Mouse (Mus musculus): ENCODE measurements around the gene Fcho1. TPM values are rescaled to one million over a fixed set of nuclear protein-coding genes. Genes with fewer than 3 reads are reported as not detected.
A peak's percentile ranks its signal among the peaks of the same experiment; 100 is the strongest.
"Not testable (repeated sequence)": the region's sequence is repeated elsewhere in the genome, so short reads cannot be mapped to it uniquely, and the experiment has no call there.

Gene Fcho1
- polyA plus RNA-seq, 1 experiment: 144 TPM

DNA sequence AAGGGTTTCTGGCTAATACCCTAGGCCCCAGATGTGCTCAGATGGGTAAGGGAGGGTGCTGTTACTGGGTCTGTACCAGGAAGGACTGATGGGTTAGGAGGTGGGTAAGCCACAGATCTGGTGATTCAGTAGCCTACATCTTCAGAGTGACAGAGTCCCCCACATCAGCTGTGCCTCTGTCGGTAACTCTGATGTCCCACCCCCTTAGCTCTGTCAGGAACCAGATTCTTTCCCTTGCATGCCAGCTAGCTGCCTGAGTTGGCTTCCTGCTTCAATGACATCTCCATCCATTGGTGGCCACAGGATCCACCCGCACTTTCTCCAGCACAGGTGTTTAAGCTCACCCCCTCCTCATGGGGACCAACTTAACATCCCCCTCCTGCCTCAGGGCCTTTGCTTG, 13.9 kb downstream of the Fcho1 start:
- 84% methylated on average over 2 of the region's 2 CpGs for WGBS
- H3K27ac ChIP-seq (ENCODE audit: control insufficient read depth, insufficient read depth, low read depth, low read length, poor library complexity): no peak overlapping the region
- no peak for TF ChIP-seq CTCF (IDR thresholded peaks at IDR 0.05; ENCODE audit: control insufficient read depth, insufficient read depth, low read length)
- no peak for TF ChIP-seq POLR2A (IDR thresholded peaks at IDR 0.05; ENCODE audit: borderline replicate concordance, control insufficient read depth, low read depth, low read length)
- no peak overlapping the region for H3K4me3 ChIP-seq (replicated peaks; ENCODE audit: control insufficient read depth, low read depth, low read length)
- H3K4me1 ChIP-seq (ENCODE audit: control insufficient read depth, insufficient read depth, low read length): no peaks in the 10 kb centered on the region

DNA sequence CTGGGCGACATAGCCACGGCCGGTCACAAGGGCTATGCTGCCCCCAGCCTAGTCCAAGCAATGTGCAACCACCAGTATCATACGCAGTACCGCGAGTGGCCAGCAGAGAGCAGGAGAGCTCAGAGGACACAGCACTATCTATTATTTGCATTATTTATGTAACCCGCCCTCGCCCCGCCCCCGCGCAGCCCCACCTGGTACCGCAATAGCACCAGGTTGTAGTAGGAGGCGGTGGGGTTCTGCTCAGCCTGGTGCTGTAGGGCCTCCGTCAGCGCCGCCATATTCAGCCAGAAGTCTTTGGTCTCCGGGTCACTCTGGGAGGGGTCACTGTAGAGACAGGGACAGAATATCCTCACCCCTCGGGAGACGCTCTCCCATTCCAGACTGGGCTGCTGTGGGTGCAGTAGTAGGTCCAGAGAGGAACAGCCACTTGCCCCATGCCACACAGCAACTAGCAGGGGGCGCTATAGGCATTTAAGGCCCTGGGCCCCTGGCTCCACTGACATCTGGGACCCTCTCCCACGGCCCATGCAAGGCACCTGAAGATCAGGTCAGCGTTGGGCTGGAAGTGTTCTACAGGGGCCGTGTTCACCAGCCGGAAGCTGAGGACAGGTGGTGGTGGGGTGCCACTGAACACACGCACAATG, 15.6 kb downstream of the Fcho1 start:
- H3K27ac ChIP-seq (ENCODE audit: control insufficient read depth, insufficient read depth, low read depth, low read length, poor library complexity): no peak overlapping the region
- 62% methylated on average over 25 of the region's 25 CpGs for WGBS

DNA sequence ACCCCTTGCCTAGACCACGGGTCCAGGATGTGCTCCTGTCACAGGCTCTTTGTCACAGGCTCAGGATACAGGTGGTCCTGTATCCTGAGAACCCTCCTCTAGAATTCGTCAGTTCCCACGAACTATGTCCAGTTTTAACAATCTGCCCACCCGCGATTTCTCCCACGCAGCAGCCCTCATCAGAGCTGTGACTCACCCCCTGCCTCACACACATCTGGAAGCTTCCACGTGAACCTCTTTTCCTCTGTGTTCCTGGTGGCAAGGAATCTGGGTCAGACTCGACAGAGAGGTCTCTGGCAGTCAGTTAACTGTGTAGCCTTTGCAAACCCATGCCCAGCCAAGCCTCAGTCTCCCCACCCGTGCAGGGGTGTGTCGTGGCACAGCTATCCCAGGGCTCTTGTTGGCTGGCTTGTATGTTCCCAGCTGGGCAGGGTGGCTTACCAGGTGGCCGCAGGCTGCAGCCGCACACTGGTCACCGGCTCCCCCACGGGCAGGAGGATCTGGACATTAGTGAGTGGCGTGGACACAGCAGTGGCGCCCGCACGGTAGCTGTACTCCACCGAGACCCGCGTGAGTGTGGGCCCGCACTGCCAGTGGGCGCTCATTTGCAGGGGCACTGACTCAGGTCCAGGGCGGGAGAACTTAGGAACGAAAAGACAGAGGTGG, 16.2 kb downstream of the Fcho1 start:
- Histone ChIP-seq H3K27ac (ENCODE audit: control insufficient read depth, insufficient read depth, low read depth, low read length, poor library complexity) (no peak overlapping the region), H3K4me1 (ENCODE audit: control insufficient read depth, insufficient read depth, low read length) (no peaks in the 10 kb centered on the region), H3K4me3 (replicated peaks; ENCODE audit: control insufficient read depth, low read depth, low read length) (no peak overlapping the region)
- WGBS: 85% methylated on average over 25 of the region's 25 CpGs
- TF ChIP-seq CTCF (IDR thresholded peaks at IDR 0.05; ENCODE audit: control insufficient read depth, insufficient read depth, low read length) (no peak), POLR2A (IDR thresholded peaks at IDR 0.05; ENCODE audit: borderline replicate concordance, control insufficient read depth, low read depth, low read length) (no peak)

More for the DNA sequence above, 15.6 kb downstream of the Fcho1 start:
- Histone ChIP-seq H3K4me3 (replicated peaks; ENCODE audit: control insufficient read depth, low read depth, low read length) (no peak overlapping the region), H3K4me1 (ENCODE audit: control insufficient read depth, insufficient read depth, low read length) (no peaks in the 10 kb centered on the region)
- TF ChIP-seq CTCF (IDR thresholded peaks at IDR 0.05; ENCODE audit: control insufficient read depth, insufficient read depth, low read length): peak; percentile 84
- TF ChIP-seq POLR2A (IDR thresholded peaks at IDR 0.05; ENCODE audit: borderline replicate concordance, control insufficient read depth, low read depth, low read length): no peak; the same call in 1 of the 2 replicates

DNA sequence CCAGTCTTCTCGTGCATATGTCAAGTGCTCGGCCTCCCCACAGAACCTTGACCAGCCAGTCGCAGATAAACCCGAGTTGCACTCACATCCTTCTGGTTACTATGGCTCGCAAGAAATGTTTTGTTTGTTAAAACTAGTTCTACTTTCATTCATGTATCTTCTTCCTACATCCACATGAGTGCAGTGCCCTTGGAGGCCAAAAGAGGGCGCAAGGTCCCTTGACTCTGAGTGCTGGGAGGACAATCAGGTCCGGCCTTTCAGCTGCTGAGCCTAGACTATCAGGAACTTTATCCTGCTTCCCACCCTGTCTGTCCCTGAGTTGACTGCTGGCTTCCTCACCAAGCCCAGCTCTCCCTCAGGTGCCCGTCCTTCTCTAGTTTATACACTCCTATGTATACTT, 17.6 kb downstream of the Fcho1 start:
- H3K4me1 ChIP-seq (ENCODE audit: control insufficient read depth, insufficient read depth, low read length): no peaks in the 10 kb centered on the region
- H3K27ac ChIP-seq (ENCODE audit: control insufficient read depth, insufficient read depth, low read depth, low read length, poor library complexity): no peak overlapping the region
- H3K4me3 ChIP-seq (replicated peaks; ENCODE audit: control insufficient read depth, low read depth, low read length): no peak overlapping the region
- TF ChIP-seq CTCF (IDR thresholded peaks at IDR 0.05; ENCODE audit: control insufficient read depth, insufficient read depth, low read length) (peak; percentile 90), POLR2A (IDR thresholded peaks at IDR 0.05; ENCODE audit: borderline replicate concordance, control insufficient read depth, low read depth, low read length) (no peak)
- 57% methylated on average over 8 of the region's 8 CpGs for WGBS

DNA sequence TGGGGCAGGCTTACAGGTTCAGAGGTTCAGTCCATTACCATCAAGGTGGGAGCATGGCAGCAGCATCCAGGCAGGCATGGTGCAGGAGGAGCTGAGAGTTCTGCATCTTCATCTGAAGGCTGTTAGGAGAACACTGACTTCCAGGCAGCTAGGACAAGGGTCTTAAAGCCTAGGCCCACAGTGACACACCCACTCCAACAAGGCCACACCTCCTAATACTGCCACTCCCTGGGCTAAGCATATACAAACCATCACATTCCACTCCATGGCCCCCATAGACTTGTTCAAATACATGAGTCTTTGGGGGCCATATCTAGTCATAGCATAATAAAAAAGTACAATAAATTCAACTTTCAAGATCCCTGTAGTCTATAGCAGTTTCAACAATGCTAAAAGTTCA, 22.1 kb downstream of the Fcho1 start:
- H3K4me1 ChIP-seq (ENCODE audit: control insufficient read depth, insufficient read depth, low read length); H3K4me3 ChIP-seq (replicated peaks; ENCODE audit: control insufficient read depth, low read depth, low read length): not testable (repeated sequence)
- H3K27ac ChIP-seq (ENCODE audit: control insufficient read depth, insufficient read depth, low read depth, low read length, poor library complexity): peak overlapping the region; percentile 43; the same call in 1 of the 2 replicates

DNA sequence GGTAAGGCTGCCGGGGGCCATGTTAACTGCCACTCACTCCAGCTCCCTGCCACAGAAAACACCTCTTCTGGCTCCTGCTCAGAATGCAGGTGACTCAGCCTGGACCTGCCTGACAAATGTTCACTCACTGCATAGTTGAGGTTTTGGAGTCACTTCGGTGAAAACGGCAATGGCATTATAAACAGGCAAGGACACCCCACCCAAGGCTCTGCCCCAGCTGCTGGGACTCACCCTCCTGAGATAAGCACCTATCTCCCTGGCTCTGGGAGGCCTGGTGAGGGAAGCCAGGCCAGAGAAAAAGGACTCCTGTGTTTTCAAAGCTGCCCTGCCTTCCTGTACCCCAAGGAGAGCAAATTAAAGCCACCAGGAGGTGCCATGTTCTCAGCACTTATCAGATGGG, 22.6 kb downstream of the Fcho1 start:
- TF ChIP-seq CTCF (IDR thresholded peaks at IDR 0.05; ENCODE audit: control insufficient read depth, insufficient read depth, low read length) (no peak), POLR2A (IDR thresholded peaks at IDR 0.05; ENCODE audit: borderline replicate concordance, control insufficient read depth, low read depth, low read length) (no peak)
- Histone ChIP-seq H3K4me1 (ENCODE audit: control insufficient read depth, insufficient read depth, low read length) (no peaks in the 10 kb centered on the region; the same call in 1 of the 2 replicates), H3K4me3 (replicated peaks; ENCODE audit: control insufficient read depth, low read depth, low read length) (peak overlapping the region; percentile 41), H3K27ac (ENCODE audit: control insufficient read depth, insufficient read depth, low read depth, low read length, poor library complexity) (peak overlapping the region; percentile 68)
- WGBS: 55% methylated on average over 3 of the region's 3 CpGs

DNA sequence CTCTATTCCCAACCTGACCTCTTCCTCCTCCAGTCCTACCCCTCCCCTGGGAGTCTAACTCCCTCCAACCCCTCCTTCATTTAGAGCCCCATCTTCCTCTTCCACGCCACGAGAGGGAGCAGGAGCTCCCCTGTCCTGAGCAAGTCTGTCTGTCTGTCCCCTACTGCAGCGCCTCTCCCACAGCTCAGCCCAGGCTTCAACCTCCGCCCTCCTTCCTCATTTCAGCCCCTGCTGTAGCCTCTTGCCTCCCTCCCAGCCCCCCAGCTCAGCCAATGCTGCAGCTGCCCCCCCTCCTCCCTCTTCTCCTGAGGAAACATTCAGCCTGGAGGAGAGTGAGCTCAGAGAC, 23.5 kb downstream of the Fcho1 start:
- TF ChIP-seq POLR2A (IDR thresholded peaks at IDR 0.05; ENCODE audit: borderline replicate concordance, control insufficient read depth, low read depth, low read length) (no peak), CTCF (IDR thresholded peaks at IDR 0.05; ENCODE audit: control insufficient read depth, insufficient read depth, low read length) (peak; percentile 52)
- Histone ChIP-seq H3K27ac (ENCODE audit: control insufficient read depth, insufficient read depth, low read depth, low read length, poor library complexity) (0 out of 2 replicates have a peak overlapping the region, but pooled peaks have one; percentile 4), H3K4me3 (replicated peaks; ENCODE audit: control insufficient read depth, low read depth, low read length) (peak overlapping the region; percentile 35), H3K4me1 (ENCODE audit: control insufficient read depth, insufficient read depth, low read length) (no peaks in the 10 kb centered on the region; the same call in 1 of the 2 replicates)
- WGBS: 9% methylated on average over 4 of the region's 4 CpGs

DNA sequence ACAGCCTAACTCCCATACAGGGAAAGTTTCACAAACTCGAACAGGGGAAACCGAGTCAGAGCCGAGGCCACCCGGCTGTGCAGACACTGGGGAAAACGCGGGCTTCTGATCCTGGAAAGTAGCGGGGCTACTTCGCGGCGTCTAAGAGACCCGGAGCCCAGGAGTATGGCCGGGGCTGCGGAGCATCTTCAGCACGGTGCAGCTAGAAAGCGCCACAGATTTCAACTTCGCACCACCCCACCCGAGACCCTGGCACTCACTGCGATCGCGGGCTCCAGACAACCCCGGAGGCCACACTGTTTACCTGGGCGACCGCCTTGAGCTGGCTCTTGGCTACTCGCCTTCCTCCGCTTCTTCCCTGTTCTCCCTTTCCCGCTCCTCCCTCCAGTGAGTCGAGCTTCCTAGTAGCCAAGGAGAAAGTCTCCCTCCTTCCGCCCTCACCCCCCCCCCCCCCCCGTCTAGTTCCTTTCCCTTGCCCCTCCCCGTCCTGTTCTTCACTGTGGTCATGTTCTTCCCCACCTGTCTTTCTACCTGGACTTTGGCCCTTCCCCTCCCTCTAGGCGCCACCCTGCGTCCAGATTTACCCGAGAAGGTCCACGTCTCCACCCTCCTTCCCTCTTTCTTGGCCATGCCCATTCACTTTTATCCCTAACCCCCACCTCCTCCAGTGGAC, 24.0 kb downstream of the Fcho1 start, which contains the start of gene B3gnt3:
B3gnt3 (minus strand) TSS at position 376 of the 673 bp plus-strand sequence.
- TF ChIP-seq CTCF (IDR thresholded peaks at IDR 0.05; ENCODE audit: control insufficient read depth, insufficient read depth, low read length) (no peak), POLR2A (IDR thresholded peaks at IDR 0.05; ENCODE audit: borderline replicate concordance, control insufficient read depth, low read depth, low read length) (no peak)
- Histone ChIP-seq H3K27ac (ENCODE audit: control insufficient read depth, insufficient read depth, low read depth, low read length, poor library complexity) (peak within 1 kb of the TSS; percentile 68), H3K4me3 (replicated peaks; ENCODE audit: control insufficient read depth, low read depth, low read length) (peak within 1 kb of the TSS; percentile 68), H3K4me1 (ENCODE audit: control insufficient read depth, insufficient read depth, low read length) (no peaks in the 10 kb centered on the region; the same call in 1 of the 2 replicates)
- WGBS: 3% methylated on average over 33 of the region's 34 CpGs
